Mouse (Mus musculus) MEL (cell line): ENCODE data around the gene Cdk18. TPM values are rescaled to one million over a fixed set of nuclear protein-coding genes. Genes with fewer than 3 reads are reported as not detected.

ENCODE experiments used
- DNase-seq: peaks from one replicate; pipeline ENCODE4 v3.0.0; 2011; ENCODE audit warnings: low read depth, low spot score
- H3K27ac ChIP-seq: 2 replicates; pipeline ENCODE4 v1.5.1; 2012; ENCODE audit warnings: low read depth, mild to moderate bottlenecking, control low read depth, low read length, moderate library complexity; ENCODE audit not compliant: control insufficient read depth
- H3K27me3 ChIP-seq, 2 experiments: fragments of 150-350 bp in 1 of 2; sonication (generic) in 1 of 2; 2 replicates each; pipeline ENCODE4 v1.6.1; 2012; ENCODE audit warnings: low read length in 2 of 2, mild to moderate bottlenecking in 2 of 2, improper control_type of control experiment in 1 of 2, moderate library complexity in 1 of 2; ENCODE audit not compliant: insufficient read depth in 2 of 2, control insufficient read depth in 1 of 2
- H3K36me3 ChIP-seq, 2 experiments: 2 replicates each; pipeline ENCODE4 v1.6.1; 2012 to 2014; ENCODE audit warnings: low read length in 2 of 2, improper control_type of control experiment in 1 of 2, inconsistent platforms in 1 of 2, mild to moderate bottlenecking in 1 of 2; ENCODE audit not compliant: insufficient read depth in 2 of 2, control insufficient read depth in 1 of 2
- H3K4me1 ChIP-seq, 2 experiments: fragments of 150-350 bp in 1 of 2; sonication (generic) in 1 of 2; 2 replicates each; pipeline ENCODE4 v1.6.1; 2012; ENCODE audit warnings: low read length in 2 of 2, improper control_type of control experiment in 1 of 2, mild to moderate bottlenecking in 1 of 2; ENCODE audit not compliant: insufficient read depth in 2 of 2, control insufficient read depth in 1 of 2
- H3K4me3 ChIP-seq, 2 experiments: fragments of 150-350 bp in 1 of 2; sonication (generic) in 1 of 2; 2 replicates each; pipeline ENCODE4 v1.5.1; 2012; ENCODE audit warnings: low read depth in 2 of 2, low read length in 2 of 2, mild to moderate bottlenecking in 2 of 2, moderate library complexity in 2 of 2, control low read depth in 1 of 2, improper control_type of control experiment in 1 of 2; ENCODE audit not compliant: control insufficient read depth in 1 of 2, insufficient read depth in 1 of 2
- H3K79me2 ChIP-seq: 2 replicates; pipeline ENCODE4 v1.6.1; 2012; ENCODE audit warnings: mild to moderate bottlenecking, low read length, moderate library complexity; ENCODE audit not compliant: control insufficient read depth, poor library complexity, insufficient read depth
- H3K9ac ChIP-seq: 2 replicates; pipeline ENCODE4 v1.6.1; 2012; ENCODE audit warnings: low read depth, mild to moderate bottlenecking, control low read depth, low read length, moderate library complexity; ENCODE audit not compliant: control insufficient read depth, poor library complexity, severe bottlenecking
- H3K9me3 ChIP-seq: fragments of 150-350 bp; sonication (generic); replicated peaks from 2 replicates; pipeline ENCODE4 v1.6.1; 2012; ENCODE audit warnings: mild to moderate bottlenecking, low read length, improper control_type of control experiment, moderate library complexity; ENCODE audit not compliant: insufficient read depth
- CHD2 ChIP-seq: IDR thresholded peaks from 2 replicates; pipeline ENCODE4 v1.6.1; 2011; ENCODE audit warnings: low read length, improper control_type of control experiment
- CTCF ChIP-seq, 3 experiments: IDR thresholded peaks in 2 of 3; conservative IDR thresholded peaks in 1 of 3; 2 replicates each; pipeline ENCODE4 v1.5.1; 2011 to 2012; ENCODE audit warnings: low read length in 3 of 3, low read depth in 2 of 3, mild to moderate bottlenecking in 2 of 3, improper control_type of control experiment in 1 of 3, inconsistent platforms in 1 of 3, mixed read lengths in 1 of 3, moderate library complexity in 1 of 3; ENCODE audit not compliant: control insufficient read depth in 1 of 3, insufficient read depth in 1 of 3, poor library complexity in 1 of 3, severe bottlenecking in 1 of 3
- ELF1 ChIP-seq: IDR thresholded peaks from 2 replicates; pipeline ENCODE4 v1.6.1; 2014; ENCODE audit warnings: low read depth, mild to moderate bottlenecking, inconsistent platforms, low read length, improper control_type of control experiment, moderate library complexity
- MAFK ChIP-seq: IDR thresholded peaks from 2 replicates; pipeline ENCODE4 v1.6.1; 2011; ENCODE audit warnings: low read depth, mild to moderate bottlenecking, low read length, improper control_type of control experiment, borderline replicate concordance
- MAZ ChIP-seq: IDR thresholded peaks from 2 replicates; pipeline ENCODE4 v1.6.1; 2012; ENCODE audit warnings: low read depth, mild to moderate bottlenecking, inconsistent platforms, low read length, improper control_type of control experiment
- MEF2A ChIP-seq: IDR thresholded peaks from 2 replicates; pipeline ENCODE4 v1.6.1; 2014; ENCODE audit warnings: low read depth, mild to moderate bottlenecking, inconsistent platforms, low read length, improper control_type of control experiment; ENCODE audit not compliant: poor library complexity, insufficient replicate concordance, severe bottlenecking; ENCODE audit errors: extremely low read depth
- MXI1 ChIP-seq: IDR thresholded peaks from 2 replicates; pipeline ENCODE4 v1.6.1; 2011; ENCODE audit warnings: mild to moderate bottlenecking, low read depth, low read length, improper control_type of control experiment
- NELFE ChIP-seq: IDR thresholded peaks from 2 replicates; pipeline ENCODE4 v1.6.1; 2011; ENCODE audit warnings: low read depth, low read length, improper control_type of control experiment
- POLR2A ChIP-seq, 2 experiments: IDR thresholded peaks; 2 replicates each; pipeline ENCODE4 v1.6.1; 2011 to 2012; ENCODE audit warnings: low read length in 2 of 2, mild to moderate bottlenecking in 2 of 2, control low read depth in 1 of 2, improper control_type of control experiment in 1 of 2, low read depth in 1 of 2, moderate library complexity in 1 of 2; ENCODE audit not compliant: control insufficient read depth in 1 of 2, insufficient read depth in 1 of 2, poor library complexity in 1 of 2
- POLR2AphosphoS2 ChIP-seq: IDR thresholded peaks from 2 replicates; pipeline ENCODE4 v1.6.1; 2011; ENCODE audit warnings: low read length, improper control_type of control experiment
- POLR2AphosphoS5 ChIP-seq: IDR thresholded peaks from 2 replicates; pipeline ENCODE4 v1.6.1; 2012; ENCODE audit warnings: low read depth, borderline replicate concordance, mild to moderate bottlenecking, inconsistent platforms, low read length, moderate library complexity, mixed read lengths
- SIN3A ChIP-seq: IDR thresholded peaks from 2 replicates; pipeline ENCODE4 v1.6.1; 2012; ENCODE audit warnings: low read length, improper control_type of control experiment, inconsistent platforms
- TCF12 ChIP-seq: IDR thresholded peaks from 2 replicates; pipeline ENCODE4 v1.6.1; 2014; ENCODE audit warnings: low read depth, mild to moderate bottlenecking, inconsistent platforms, low read length, improper control_type of control experiment, moderate library complexity
- USF1 ChIP-seq: IDR thresholded peaks from 2 replicates; pipeline ENCODE4 v1.6.1; 2014; ENCODE audit warnings: low read depth, mild to moderate bottlenecking, inconsistent platforms, low read length, improper control_type of control experiment, moderate library complexity
- USF2 ChIP-seq, 2 experiments: IDR thresholded peaks; 2 replicates each; pipeline ENCODE4 v1.6.1; 2011 to 2012; ENCODE audit warnings: improper control_type of control experiment in 2 of 2, low read length in 2 of 2, borderline replicate concordance in 1 of 2, inconsistent platforms in 1 of 2, low read depth in 1 of 2, mild to moderate bottlenecking in 1 of 2; ENCODE audit not compliant: insufficient read depth in 1 of 2
- ZKSCAN1 ChIP-seq: IDR thresholded peaks from 2 replicates; pipeline ENCODE4 v1.6.1; 2012; ENCODE audit warnings: low read depth, mild to moderate bottlenecking, inconsistent platforms, low read length, improper control_type of control experiment, moderate library complexity
- ZNF384 ChIP-seq: IDR thresholded peaks from 2 replicates; pipeline ENCODE4 v1.6.1; 2012; ENCODE audit warnings: low read depth, mild to moderate bottlenecking, inconsistent platforms, low read length, improper control_type of control experiment
- polyA plus RNA-seq, 2 experiments: library from polyadenylated mRNA; stranded (reverse) in 1 of 2; unstranded in 1 of 2; fragments of >175 nt in 1 of 2; fragments of >200 nt in 1 of 2; gene quantifications; 2 replicates each; pipeline versions ENCODE4 v1.2.1 to v1.2.4; 2012; ENCODE audit warnings: low replicate concordance in 2 of 2, low read depth in 1 of 2; ENCODE audit not compliant: insufficient read length in 2 of 2, insufficient read depth in 1 of 2, missing spikeins in 1 of 2
- total RNA-seq: library from RNA; depleted of rRNA; stranded (reverse); fragments of 300-350 nt; gene quantifications from 2 replicates; pipeline ENCODE4 v1.2.3, GENCODE M21; 2012

Gene Cdk18
- total and polyA plus RNA-seq, 3 experiments, result 1.3 to 15.7 TPM; not detected in 1

DNA sequence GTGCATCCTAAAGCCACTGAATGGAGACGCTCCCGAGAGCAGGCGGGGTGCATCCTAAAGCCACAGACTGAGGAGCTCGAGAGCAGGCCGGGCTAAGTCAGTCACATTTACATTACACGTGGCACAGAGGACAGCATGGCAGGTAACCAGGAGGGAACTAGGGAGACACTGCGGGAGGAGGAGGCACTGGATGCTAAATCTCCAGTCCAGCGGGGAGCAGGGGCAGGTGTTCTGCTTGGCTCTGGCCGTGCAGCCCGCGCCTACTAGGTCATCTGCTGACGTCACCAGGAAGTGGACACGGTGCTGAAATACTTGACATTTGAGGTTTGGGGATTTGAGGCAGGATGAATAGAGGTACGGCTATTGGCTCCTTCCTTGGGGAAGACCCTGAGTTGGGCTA, 35.1 kb downstream of the Cdk18 start:
- Histone ChIP-seq H3K9me3 (no peaks in the 10 kb centered on the region), H3K4me3 (no peak overlapping the region), H3K4me1 (peaks cover 0 to 12% of the 10 kb centered on the region in 2 experiments; a peak in 2 of 4 replicates), H3K79me2 (no peaks in the 10 kb centered on the region), H3K9ac (no peak overlapping the region), H3K27ac (no peak overlapping the region), H3K27me3 (peaks cover 0 to 11% of the 10 kb centered on the region in 2 experiments; a peak in 3 of 4 replicates), H3K36me3 (peaks cover 0 to 5% of the 10 kb centered on the region in 2 experiments; a peak in 2 of 4 replicates)
- no peak for DNase-seq
- no peak for TF ChIP-seq ELF1
- TF ChIP-seq TCF12, result no peak
- no peak for TF ChIP-seq POLR2A (IDR thresholded peaks at IDR 0.05; ENCODE audit: control insufficient read depth in 1 of 2, insufficient read depth in 1 of 2, low read depth in 1 of 2, low read length in 2 of 2, poor library complexity in 1 of 2)
- TF ChIP-seq ZNF384, result no peak
- no peak for TF ChIP-seq SIN3A
- TF ChIP-seq USF2 (IDR thresholded peaks at IDR 0.05; ENCODE audit: borderline replicate concordance in 1 of 2, insufficient read depth in 1 of 2, low read depth in 1 of 2, low read length in 2 of 2), result no peak
- TF ChIP-seq ZKSCAN1, result no peak
- TF ChIP-seq POLR2AphosphoS5, result no peak
- TF ChIP-seq MEF2A, result no peak
- no peak for TF ChIP-seq MXI1
- TF ChIP-seq USF1, result no peak
- TF ChIP-seq CHD2, result no peak
- TF ChIP-seq CTCF (IDR thresholded peaks at IDR 0.05 in 2 of 3, conservative IDR thresholded peaks at IDR 0.05 in 1 of 3; ENCODE audit: control insufficient read depth in 1 of 3, insufficient read depth in 1 of 3, low read depth in 2 of 3, low read length in 3 of 3, poor library complexity in 1 of 3, severe bottlenecking in 1 of 3), result no peak
- no peak for TF ChIP-seq MAZ
- no peak for TF ChIP-seq NELFE

DNA sequence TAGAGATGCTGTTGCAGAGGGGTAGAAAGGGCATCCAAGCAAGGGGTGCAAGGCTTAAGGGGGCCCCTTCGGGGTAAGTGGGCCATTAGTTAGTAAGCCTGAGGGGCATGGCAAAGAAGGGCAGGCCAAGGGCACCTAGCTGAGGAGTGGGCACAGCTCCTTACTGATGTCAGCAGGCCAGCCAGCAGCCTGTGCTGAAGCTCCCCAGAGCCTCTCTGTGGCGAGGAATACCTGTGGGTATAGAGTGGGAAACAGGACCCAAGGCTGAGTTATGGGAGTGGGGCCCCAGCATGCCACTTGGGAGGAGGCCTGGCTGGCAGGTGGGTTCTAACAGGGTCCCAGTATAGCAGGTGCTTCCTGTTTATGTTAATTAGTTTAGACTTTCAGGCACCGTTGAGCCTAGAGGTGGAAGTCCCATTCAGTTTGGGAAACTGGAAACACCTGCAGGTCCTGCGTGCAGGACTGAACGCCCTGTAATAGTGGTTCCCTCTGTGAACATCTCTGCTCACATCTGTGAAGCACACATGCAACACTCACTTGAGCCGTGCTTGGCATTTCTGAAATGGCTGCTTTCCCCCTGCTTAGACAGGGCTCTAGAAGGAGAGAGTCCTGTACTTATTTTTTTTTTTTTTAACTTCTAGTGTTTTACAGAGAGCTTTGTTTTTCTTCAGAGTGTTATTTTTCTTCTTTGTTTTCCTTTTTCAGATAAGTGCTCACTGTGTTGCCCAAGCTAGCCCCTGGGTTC, 37.4 kb downstream of the Cdk18 start:
- Histone ChIP-seq H3K9ac (no peak overlapping the region), H3K4me1 (peaks cover 0 to 23% of the 10 kb centered on the region in 2 experiments; a peak in 2 of 4 replicates), H3K27me3 (peaks cover 0 to 7% of the 10 kb centered on the region in 2 experiments; a peak in 3 of 4 replicates), H3K27ac (no peak overlapping the region), H3K36me3 (peaks cover 0 to 8% of the 10 kb centered on the region in 2 experiments; a peak in 2 of 4 replicates), H3K4me3 (no peak overlapping the region), H3K79me2 (no peaks in the 10 kb centered on the region), H3K9me3 (no peaks in the 10 kb centered on the region)
- no peak for DNase-seq
- TF ChIP-seq POLR2AphosphoS2 (no peak), MAFK (no peak), TCF12 (no peak)
